Mouse (Mus musculus) forebrain, embryonic 15.5 days (tissue): ENCODE results near the gene Parp9. TPM values are rescaled to one million over a fixed set of nuclear protein-coding genes. Genes with fewer than 3 reads are reported as not detected.
"Not testable (repeated sequence)": the region's sequence is repeated elsewhere in the genome, so short reads cannot be mapped to it uniquely, and the experiment has no call there.

Experiments
- ATAC-seq: fragments of 200-750 bp; cut with Nextera tagmentation; replicated peaks from 2 replicates; pipeline ENCODE4 v1.8.0; 2017; ENCODE audit warnings: mild to moderate bottlenecking, moderate TSS enrichment, moderate library complexity
- H3K27ac ChIP-seq: fragments of 300-500 bp; sonication (generic); replicated peaks from 2 replicates; pipeline ENCODE4 v1.5.1; 2015; ENCODE audit warnings: mild to moderate bottlenecking, inconsistent platforms
- H3K27me3 ChIP-seq: fragments of 300-500 bp; sonication (generic); 2 replicates; pipeline ENCODE4 v1.6.1; 2015; ENCODE audit warnings: inconsistent platforms
- H3K36me3 ChIP-seq: fragments of 300-500 bp; sonication (generic); 2 replicates; pipeline ENCODE4 v1.6.1; 2015; ENCODE audit warnings: mild to moderate bottlenecking, inconsistent platforms
- H3K4me1 ChIP-seq: fragments of 300-500 bp; sonication (generic); 2 replicates; pipeline ENCODE4 v1.6.1; 2015; ENCODE audit warnings: inconsistent platforms
- H3K4me2 ChIP-seq: fragments of 300-500 bp; sonication (generic); replicated peaks from 2 replicates; pipeline ENCODE4 v1.6.1; 2015; ENCODE audit warnings: mild to moderate bottlenecking, inconsistent platforms
- H3K4me3 ChIP-seq: fragments of 300-500 bp; sonication (generic); 2 replicates; pipeline ENCODE4 v1.5.1; 2015; ENCODE audit warnings: mild to moderate bottlenecking, inconsistent platforms
- H3K9ac ChIP-seq: fragments of 300-500 bp; sonication (generic); replicated peaks from 2 replicates; pipeline ENCODE4 v1.6.1; 2015; ENCODE audit warnings: mild to moderate bottlenecking, inconsistent platforms
- H3K9me3 ChIP-seq: fragments of 300-500 bp; sonication (generic); 2 replicates; pipeline ENCODE4 v1.6.1; 2016; ENCODE audit warnings: inconsistent platforms
- WGBS: fragments of 180-500 bp; shearing (Covaris S2); methylation state at CpG from one replicate; pipeline ENCODE4 v1.1.7; 2015; ENCODE audit warnings: mixed read lengths; 5-methylcytosine and 5-hydroxymethylcytosine counted together
- polyA plus RNA-seq: library from polyadenylated mRNA; unstranded; fragments of >200 nt; fragmentation: Nextera tagmentation; extraction: Ambion mirVana; gene quantifications from 2 replicates; pipeline ENCODE4 v1.2.1, GENCODE M21; 2015

The Parp9 gene
- polyA plus RNA-seq, 1 experiment from 2014 or later: 2.4 TPM

GRCm38 (mm10) chr16:35981363-35981821 is 43.1 kb downstream of the Parp9 start:
- H3K36me3 ChIP-seq: no peaks in the 10 kb centered on the region
- no peak overlapping the region for H3K9ac ChIP-seq
- no peaks in the 10 kb centered on the region for H3K27me3 ChIP-seq
- H3K4me3 ChIP-seq: no peak overlapping the region
- H3K4me2 ChIP-seq: no peak overlapping the region
- peaks cover 3% of the 10 kb centered on the region for H3K9me3 ChIP-seq
- 52% methylated on average over 19 of the region's 19 CpGs for WGBS
- no peak overlapping the region for H3K27ac ChIP-seq
- peaks cover 15% of the 10 kb centered on the region for H3K4me1 ChIP-seq
- 0 out of 2 replicates have a peak, but pooled peaks have one; percentile 27 for ATAC-seq

GRCm38 (mm10) chr16:35982506-35982901 is 44.2 kb downstream of the Parp9 start:
- Histone ChIP-seq H3K27ac (peak overlapping the region; percentile 99), H3K4me1 (peaks cover 18% of the 10 kb centered on the region), H3K4me2 (peak overlapping the region; percentile 64), H3K9me3 (peaks cover 3% of the 10 kb centered on the region), H3K9ac (peak overlapping the region; percentile 88), H3K4me3 (peak overlapping the region; percentile 85), H3K36me3 (no peaks in the 10 kb centered on the region), H3K27me3 (no peaks in the 10 kb centered on the region)
- ATAC-seq: peak; percentile 16
- WGBS: 4% methylated on average over 15 of the region's 15 CpGs

- peaks cover 22% of the 10 kb centered on the region for H3K4me1 ChIP-seq
- no peaks in the 10 kb centered on the region for H3K27me3 ChIP-seq
- ATAC-seq: peak; percentile 97
- peak overlapping the region; percentile 64 for H3K4me2 ChIP-seq
- peak overlapping the region; percentile 88 for H3K9ac ChIP-seq
- H3K4me3 ChIP-seq: peak overlapping the region; percentile 85
- WGBS: under 1% methylated on average over 54 of the region's 54 CpGs
- no peaks in the 10 kb centered on the region for H3K36me3 ChIP-seq
- H3K27ac ChIP-seq: peak overlapping the region; percentile 99
- H3K9me3 ChIP-seq: peaks cover 3% of the 10 kb centered on the region
Observed at GRCm38 (mm10) chr16:35982902-35983516, 44.7 kb downstream of the Parp9 start.

GRCm38 (mm10) chr16:35983517-35984101 is 45.3 kb downstream of the Parp9 start:
- Histone ChIP-seq H3K36me3 (no peaks in the 10 kb centered on the region), H3K9me3 (peaks cover 3% of the 10 kb centered on the region), H3K4me2 (peak overlapping the region; percentile 64), H3K4me1 (peaks cover 22% of the 10 kb centered on the region), H3K4me3 (peak overlapping the region; percentile 85), H3K27ac (peak overlapping the region; percentile 99), H3K9ac (peak overlapping the region; percentile 88), H3K27me3 (no peaks in the 10 kb centered on the region)
- WGBS: under 1% methylated on average over 54 of the region's 86 CpGs
- peak; percentile 80 for ATAC-seq

GRCm38 (mm10) chr16:35984471-35984870 is 46.2 kb downstream of the Parp9 start:
- Histone ChIP-seq H3K4me3 (peak overlapping the region; percentile 85), H3K9ac (0 out of 2 replicates have a peak overlapping the region, but pooled peaks have one; percentile 88)

GRCm38 (mm10) chr16:35987930-35988329 is 49.7 kb downstream of the Parp9 start:
- H3K9ac ChIP-seq: no peak overlapping the region
- no peak overlapping the region for H3K4me3 ChIP-seq
- H3K36me3 ChIP-seq: no peaks in the 10 kb centered on the region
- no peak overlapping the region for H3K4me2 ChIP-seq
- no peak for ATAC-seq
- no peaks in the 10 kb centered on the region for H3K27me3 ChIP-seq
- H3K4me1 ChIP-seq: peaks cover 24% of the 10 kb centered on the region
- no peak overlapping the region for H3K27ac ChIP-seq
- no peaks in the 10 kb centered on the region for H3K9me3 ChIP-seq
- WGBS: 89% methylated on average over 1 of the region's 1 CpGs

More at GRCm38 (mm10) chr16:35984471-35984870, 46.2 kb downstream of the Parp9 start:
- Histone ChIP-seq H3K27ac (no peak overlapping the region), H3K4me2 (peak overlapping the region; percentile 64), H3K27me3 (no peaks in the 10 kb centered on the region), H3K9me3 (peaks cover 3% of the 10 kb centered on the region), H3K36me3 (no peaks in the 10 kb centered on the region), H3K4me1 (peaks cover 22% of the 10 kb centered on the region)
- WGBS: 63% methylated on average over 3 of the region's 3 CpGs
- no peak for ATAC-seq

GRCm38 (mm10) chr16:35992391-35992790 is 54.1 kb downstream of the Parp9 start:
- 91% methylated on average over 1 of the region's 1 CpGs for WGBS
- Histone ChIP-seq H3K27ac (no peak overlapping the region; the same call in 1 of the 2 replicates), H3K4me2 (no peak overlapping the region), H3K9ac (no peak overlapping the region), H3K4me1 (0 out of 2 replicates have a peak, but pooled peaks cover 16% of the 10 kb centered on the region), H3K27me3 (no peaks in the 10 kb centered on the region), H3K36me3 (no peaks in the 10 kb centered on the region), H3K9me3 (no peaks in the 10 kb centered on the region), H3K4me3 (no peak overlapping the region)
- no peak for ATAC-seq

GRCm38 (mm10) chr16:35993316-35993715 is 55.0 kb downstream of the Parp9 start:
- Histone ChIP-seq H3K9me3 (no peaks in the 10 kb centered on the region), H3K36me3 (no peaks in the 10 kb centered on the region), H3K4me1 (0 out of 2 replicates have a peak, but pooled peaks cover 12% of the 10 kb centered on the region), H3K4me2 (no peak overlapping the region), H3K9ac (no peak overlapping the region), H3K4me3 (no peak overlapping the region), H3K27ac (no peak overlapping the region), H3K27me3 (no peaks in the 10 kb centered on the region)
- ATAC-seq: no peak
- WGBS: 54% methylated on average over 3 of the region's 3 CpGs

- not testable (repeated sequence) for H3K4me3 ChIP-seq, H3K4me2 ChIP-seq, H3K9ac ChIP-seq, H3K9me3 ChIP-seq, H3K4me1 ChIP-seq, H3K27ac ChIP-seq, H3K27me3 ChIP-seq, ATAC-seq
- peaks cover 12% of the 10 kb centered on the region for H3K36me3 ChIP-seq
- 95% methylated on average over 4 of the region's 4 CpGs for WGBS
Observed at GRCm38 (mm10) chr16:35998852-35999251, 60.6 kb downstream of the Parp9 start.

- Histone ChIP-seq H3K9me3 (no peaks in the 10 kb centered on the region), H3K27me3 (no peaks in the 10 kb centered on the region), H3K4me2 (no peak overlapping the region), H3K4me3 (no peak overlapping the region), H3K4me1 (no peaks in the 10 kb centered on the region), H3K36me3 (peaks cover 17% of the 10 kb centered on the region), H3K27ac (no peak overlapping the region), H3K9ac (no peak overlapping the region)
- WGBS: 94% methylated on average over 3 of the region's 3 CpGs
- ATAC-seq: no peak
Observed at GRCm38 (mm10) chr16:36008396-36008795, 70.1 kb downstream of the Parp9 start.

- no peak overlapping the region for H3K4me2 ChIP-seq
- H3K9me3 ChIP-seq: no peaks in the 10 kb centered on the region
- no peak overlapping the region for H3K9ac ChIP-seq
- no peak overlapping the region for H3K27ac ChIP-seq
- H3K4me1 ChIP-seq: no peaks in the 10 kb centered on the region
- WGBS: 100% methylated on average over 1 of the region's 1 CpGs
- ATAC-seq: no peak
- peaks cover 34% of the 10 kb centered on the region for H3K36me3 ChIP-seq
- no peaks in the 10 kb centered on the region for H3K27me3 ChIP-seq
- H3K4me3 ChIP-seq: no peak overlapping the region
Observed at GRCm38 (mm10) chr16:36016335-36016734, 78.1 kb downstream of the Parp9 start.
